Mouse (Mus musculus) CH12.LX (cell line): ENCODE measurements around the gene Faap24. TPM values are rescaled to one million over a fixed set of nuclear protein-coding genes. Genes with fewer than 3 reads are reported as not detected.

Experiments
- DNase-seq: peaks from one replicate; pipeline ENCODE4 v3.0.0-alpha.2; 2013; ENCODE audit errors: extremely low read depth
- H3K27ac ChIP-seq: 2 replicates; pipeline ENCODE4 v1.5.1; 2012; ENCODE audit warnings: low read depth, mild to moderate bottlenecking, control low read depth, moderate library complexity; ENCODE audit not compliant: insufficient read depth
- H3K27me3 ChIP-seq: replicated peaks from 2 replicates; pipeline ENCODE3; 2012; ENCODE audit warnings: inconsistent platforms
- H3K36me3 ChIP-seq, 2 experiments: replicated peaks in 1 of 2; 2 replicates each; pipeline versions ENCODE3 to v1.6.1; 2012; ENCODE audit warnings: inconsistent platforms in 1 of 2, low read length in 1 of 2, mild to moderate bottlenecking in 1 of 2, mixed read lengths in 1 of 2, moderate library complexity in 1 of 2; ENCODE audit not compliant: control insufficient read depth in 1 of 2, insufficient read depth in 1 of 2
- H3K4me1 ChIP-seq, 2 experiments: 2 replicates each; pipeline ENCODE4 v1.6.1; 2012; ENCODE audit warnings: inconsistent platforms in 1 of 2, moderate library complexity in 1 of 2; ENCODE audit not compliant: insufficient read depth in 2 of 2, control insufficient read depth in 1 of 2
- H3K4me2 ChIP-seq: 2 replicates; pipeline ENCODE4 v1.6.1; 2012; ENCODE audit warnings: low read depth, mild to moderate bottlenecking, control low read depth; ENCODE audit not compliant: poor library complexity, insufficient read depth, severe bottlenecking
- H3K4me3 ChIP-seq, 3 experiments: fragments of 150-350 bp in 1 of 3; sonication (generic) in 1 of 3; replicated peaks in 1 of 3; 2 replicates each; pipeline versions ENCODE3 to v1.5.1; 2011 to 2012; ENCODE audit warnings: low read depth in 2 of 3, low read length in 2 of 3, mild to moderate bottlenecking in 2 of 3, moderate library complexity in 2 of 3, control low read depth in 1 of 3, improper control_type of control experiment in 1 of 3, inconsistent platforms in 1 of 3, mixed read lengths in 1 of 3; ENCODE audit not compliant: poor library complexity in 1 of 3
- H3K79me2 ChIP-seq: replicated peaks from 2 replicates; pipeline ENCODE4 v1.6.1; 2012; ENCODE audit warnings: mild to moderate bottlenecking, moderate library complexity; ENCODE audit not compliant: control insufficient read depth, poor library complexity, insufficient read depth, severe bottlenecking; ENCODE audit errors: extremely low read depth
- H3K9ac ChIP-seq: 2 replicates; pipeline ENCODE4 v1.6.1; 2012; ENCODE audit warnings: low read depth, mild to moderate bottlenecking, control low read depth, moderate library complexity; ENCODE audit not compliant: insufficient read depth
- H3K9me3 ChIP-seq: replicated peaks from 2 replicates; pipeline ENCODE3; 2012; ENCODE audit warnings: low read length, inconsistent platforms, mixed read lengths
- BHLHE40 ChIP-seq: IDR thresholded peaks from 2 replicates; pipeline ENCODE4 v1.6.1; 2011; ENCODE audit warnings: mild to moderate bottlenecking, low read depth, low read length, improper control_type of control experiment
- CTCF ChIP-seq, 2 experiments: IDR thresholded peaks in 1 of 2; conservative IDR thresholded peaks in 1 of 2; 2 replicates each; pipeline ENCODE4 v1.5.1; 2011 to 2012; ENCODE audit warnings: low read depth in 2 of 2, low read length in 2 of 2, improper control_type of control experiment in 1 of 2, inconsistent platforms in 1 of 2, mild to moderate bottlenecking in 1 of 2, moderate library complexity in 1 of 2
- ELF1 ChIP-seq: IDR thresholded peaks from 2 replicates; pipeline ENCODE4 v1.6.1; 2014; ENCODE audit warnings: low read depth, mild to moderate bottlenecking, inconsistent platforms, low read length, improper control_type of control experiment
- EP300 ChIP-seq: IDR thresholded peaks from 2 replicates; pipeline ENCODE4 v1.6.1; 2011; ENCODE audit warnings: low read length, improper control_type of control experiment
- GABPA ChIP-seq: IDR thresholded peaks from 2 replicates; pipeline ENCODE4 v1.6.1; 2012; ENCODE audit warnings: low read depth, low read length, improper control_type of control experiment, inconsistent platforms; ENCODE audit not compliant: insufficient replicate concordance
- HCFC1 ChIP-seq: IDR thresholded peaks from 2 replicates; pipeline ENCODE4 v1.6.1; 2012; ENCODE audit warnings: low read depth, mild to moderate bottlenecking, inconsistent platforms, low read length, improper control_type of control experiment
- KAT2A ChIP-seq: IDR thresholded peaks from 2 replicates; pipeline ENCODE4 v1.6.1; 2012; ENCODE audit warnings: low read length, improper control_type of control experiment, inconsistent platforms; ENCODE audit not compliant: insufficient replicate concordance
- MAFK ChIP-seq: IDR thresholded peaks from 2 replicates; pipeline ENCODE4 v1.6.1; 2011; ENCODE audit warnings: low read length, improper control_type of control experiment; ENCODE audit not compliant: insufficient replicate concordance
- MAX ChIP-seq: IDR thresholded peaks from 2 replicates; pipeline ENCODE4 v1.6.1; 2011; ENCODE audit warnings: low read length, improper control_type of control experiment
- MAZ ChIP-seq: IDR thresholded peaks from 2 replicates; pipeline ENCODE4 v1.6.1; 2012; ENCODE audit warnings: low read depth, mild to moderate bottlenecking, inconsistent platforms, low read length, improper control_type of control experiment, moderate library complexity
- MEF2A ChIP-seq: IDR thresholded peaks from 2 replicates; pipeline ENCODE4 v1.6.1; 2014; ENCODE audit warnings: low read depth, mild to moderate bottlenecking, inconsistent platforms, low read length, improper control_type of control experiment, borderline replicate concordance
- MYC ChIP-seq: IDR thresholded peaks from 2 replicates; pipeline ENCODE4 v1.6.1; 2011; ENCODE audit warnings: low read depth, mild to moderate bottlenecking, improper control_type of control experiment, low read length
- NELFE ChIP-seq: IDR thresholded peaks from 2 replicates; pipeline ENCODE4 v1.6.1; 2011; ENCODE audit warnings: low read depth, low read length, improper control_type of control experiment
- PAX5 ChIP-seq: IDR thresholded peaks from 2 replicates; pipeline ENCODE4 v1.6.1; 2012; ENCODE audit warnings: low read length, inconsistent platforms, mixed read lengths
- RAD21 ChIP-seq: IDR thresholded peaks from 2 replicates; pipeline ENCODE4 v1.6.1; 2011; ENCODE audit warnings: low read depth, mild to moderate bottlenecking, low read length, improper control_type of control experiment, moderate library complexity
- RCOR1 ChIP-seq: conservative IDR thresholded peaks from 2 replicates; pipeline ENCODE4 v1.6.1; 2012; ENCODE audit warnings: low read depth, mild to moderate bottlenecking, inconsistent platforms, low read length, improper control_type of control experiment
- SIN3A ChIP-seq: IDR thresholded peaks from 2 replicates; pipeline ENCODE4 v1.6.1; 2012; ENCODE audit warnings: low read length, improper control_type of control experiment, inconsistent platforms
- SMC3 ChIP-seq: IDR thresholded peaks from 2 replicates; pipeline ENCODE4 v1.6.1; 2011; ENCODE audit warnings: low read depth, low read length, improper control_type of control experiment
- ZMIZ1 ChIP-seq: IDR thresholded peaks from 2 replicates; pipeline ENCODE4 v1.6.1; 2012; ENCODE audit warnings: low read depth, mild to moderate bottlenecking, inconsistent platforms, low read length, improper control_type of control experiment
- dilution Hi-C: fragments of 300-500 bp; cut with MboI; formaldehyde crosslinking; loops from 2 replicates; pipeline ENCODE4 v1.14.3; 2020; ENCODE audit warnings: low sequenced_read_pairs; ENCODE audit not compliant: extremely low pct_unique_long_range_greater_than_20kb, extremely low pct_ligation_motif_present
- in situ Hi-C: fragments of 300-500 bp; cut with MboI; formaldehyde crosslinking; loops from 3 replicates; pipeline ENCODE4 v1.14.3; 2019; ENCODE audit warnings: low sequenced_read_pairs, low pct_ligation_motif_present, low pct_unique_long_range_greater_than_20kb, mixed read lengths
- polyA plus RNA-seq: library from polyadenylated mRNA; unstranded; fragments of >175 nt; gene quantifications from 2 replicates; pipeline ENCODE4 v1.2.1, GENCODE M21; 2012; ENCODE audit warnings: low read depth; ENCODE audit not compliant: insufficient read length
- total RNA-seq, 2 experiments: library from RNA; depleted of rRNA; stranded (reverse); fragments of 300-350 nt in 1 of 2; fragments of >200 nt in 1 of 2; gene quantifications; 2 replicates each; pipeline ENCODE4 v1.2.3; 2012 to 2014

Gene Faap24
- total and polyA plus RNA-seq, 3 experiments: 17.6 to 55.1 (median 23.1) TPM

DNA sequence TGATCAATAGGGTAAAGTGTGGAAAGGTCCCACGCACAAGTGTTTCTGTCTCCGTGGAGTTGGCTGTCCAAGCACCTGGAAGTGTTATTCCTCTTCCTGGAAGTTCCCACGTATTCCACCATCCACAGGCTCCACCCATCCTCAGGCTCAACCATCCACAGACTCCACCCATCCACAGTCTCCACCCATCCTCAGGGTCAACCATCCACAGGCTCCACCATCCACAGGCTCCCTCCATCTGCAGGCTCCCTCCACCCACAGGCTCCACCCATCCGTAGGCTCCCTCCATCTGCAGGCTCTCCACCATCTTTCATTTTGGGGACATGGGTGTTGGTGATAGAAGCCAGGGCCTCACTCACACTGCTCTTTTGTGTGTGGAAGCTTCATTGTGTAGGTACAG lies 4.5 kb upstream of the Faap24 start:
- Histone ChIP-seq H3K9me3 (no peaks in the 10 kb centered on the region), H3K27me3 (no peaks in the 10 kb centered on the region), H3K4me1 (peaks cover 8 to 11% of the 10 kb centered on the region in 2 experiments), H3K27ac (no peak overlapping the region), H3K36me3 (peaks cover 47 to 76% of the 10 kb centered on the region in 2 experiments), H3K9ac (no peak overlapping the region), H3K4me3 (no peak overlapping the region), H3K79me2 (peaks cover 4% of the 10 kb centered on the region; the same call in 1 of the 2 replicates), H3K4me2 (no peak overlapping the region)
- no peak for DNase-seq
- TF ChIP-seq MYC (no peak), HCFC1 (no peak), RAD21 (no peak), KAT2A (no peak), MAZ (no peak), GABPA (no peak), MAFK (no peak), SMC3 (no peak), PAX5 (no peak), SIN3A (no peak), NELFE (no peak), MEF2A (no peak), EP300 (no peak), CTCF (conservative IDR thresholded peaks at IDR 0.05 in 1 of 2, IDR thresholded peaks at IDR 0.05 in 1 of 2; ENCODE audit: low read depth in 2 of 2, low read length in 2 of 2) (no peak), RCOR1 (no peak), ELF1 (no peak), ZMIZ1 (no peak)
- dilution Hi-C loops (no loop called here), in situ Hi-C loops (no loop called here)

DNA sequence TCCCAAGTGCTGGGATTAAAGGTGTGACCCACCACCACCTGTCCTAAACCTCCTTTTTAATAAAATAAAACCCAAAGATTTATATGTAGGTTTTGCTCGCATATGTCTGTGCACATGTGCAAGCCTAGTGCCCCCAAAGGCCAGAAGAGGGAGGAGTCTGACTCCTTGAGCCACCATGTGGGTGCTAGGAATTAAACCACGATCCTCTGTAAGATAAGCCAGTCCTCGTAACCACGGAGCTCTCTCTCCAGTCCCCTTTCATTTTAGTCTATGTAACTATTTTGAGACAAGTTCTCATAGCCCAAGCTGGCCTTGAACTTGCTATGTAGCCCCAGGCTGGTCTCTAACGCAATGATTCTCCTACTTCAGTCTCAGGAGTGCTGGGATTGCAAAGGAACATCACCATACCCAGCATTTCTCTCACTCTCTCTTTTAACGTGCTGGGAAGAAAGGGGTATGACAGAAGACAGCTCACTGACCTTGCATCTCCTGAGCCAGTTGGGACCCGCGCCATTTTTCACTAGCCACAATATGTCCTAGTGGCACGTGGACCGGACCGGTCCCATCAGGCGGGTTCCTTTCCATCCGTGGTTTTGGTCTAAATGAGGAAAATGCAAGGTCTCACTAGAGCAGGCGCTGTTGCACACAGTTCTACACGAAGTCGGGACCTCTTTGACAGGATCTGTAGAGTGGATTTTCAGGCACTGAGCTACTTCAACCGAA lies 741 bp downstream of the Faap24 start:
- DNase-seq: peak; percentile 49
- Histone ChIP-seq H3K36me3 (peaks cover 31 to 63% of the 10 kb centered on the region in 2 experiments), H3K27ac (no peak overlapping the region), H3K4me3 (peak overlapping the region; percentile 71 to 87 (median 80)), H3K4me2 (peak overlapping the region; percentile 75), H3K9me3 (no peaks in the 10 kb centered on the region), H3K9ac (peak overlapping the region; percentile 48), H3K4me1 (peaks cover 12 to 24% of the 10 kb centered on the region in 2 experiments), H3K79me2 (peaks cover 17% of the 10 kb centered on the region), H3K27me3 (no peaks in the 10 kb centered on the region)
- in situ Hi-C loops: loop anchor here (25.0 kb wide), 1 partner anchor 166 kb away; the partner anchor contains the start of gene Nudt19
- dilution Hi-C loops: no loop called here
- TF ChIP-seq MAZ: no peak
- no peak for TF ChIP-seq MAFK
- TF ChIP-seq MAX: peak; percentile 34; the same call in 1 of the 2 replicates
- TF ChIP-seq MEF2A: no peak
- TF ChIP-seq CTCF (conservative IDR thresholded peaks at IDR 0.05 in 1 of 2, IDR thresholded peaks at IDR 0.05 in 1 of 2; ENCODE audit: low read depth in 2 of 2, low read length in 2 of 2): peak in 1 of 2 experiments; percentile 24; a peak in 1 of 4 replicates
- no peak for TF ChIP-seq NELFE
- TF ChIP-seq BHLHE40: peak; percentile 38; the same call in 1 of the 2 replicates
